Mouse (Mus musculus) heart, adult 8-10 months (tissue): ENCODE data around the gene Spata3. TPM values are rescaled to one million over a fixed set of nuclear protein-coding genes. Genes with fewer than 3 reads are reported as not detected.
"Not testable (repeated sequence)": the region's sequence is repeated elsewhere in the genome, so short reads cannot be mapped to it uniquely, and the experiment has no call there.

Source experiments
- DNase-seq: peaks from one replicate; pipeline ENCODE4 v3.0.0; 2022; ENCODE audit warnings: low spot score
- total RNA-seq, 4 experiments: library from RNA; stranded (reverse); gene quantifications; 2 replicates each; pipeline ENCODE4 v1.2.4; 2022

Spata3 gene
- total RNA-seq, result not detected

DNA sequence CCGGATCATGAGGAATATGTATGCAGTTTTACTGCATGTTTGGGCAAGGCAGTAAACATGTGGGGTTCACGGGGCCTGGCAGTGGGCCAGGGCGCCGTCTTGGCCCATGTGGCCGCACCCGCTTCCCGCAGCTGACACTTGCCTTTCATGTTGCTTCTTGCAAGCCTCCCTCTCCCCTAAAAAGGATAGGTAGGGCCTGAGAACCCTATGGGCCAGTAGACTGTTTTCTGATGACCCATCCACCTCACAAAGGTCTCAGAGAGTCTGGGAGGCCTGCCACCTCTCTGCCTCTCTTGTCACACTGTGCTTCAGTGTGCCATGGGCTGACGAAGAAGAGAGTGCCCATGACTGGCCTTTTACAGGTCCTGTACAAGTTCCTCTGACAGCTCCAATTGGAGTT is at the start of gene Spata3:
TSS of gene Spata3 (plus strand) at position 301 of the 400 bp plus-strand sequence.
- DNase-seq, result no peak

- DNase-seq, result no peak
These were observed 47.5 kb upstream of the Spata3 start for GRCm38 (mm10) chr1:85969081-85969480.

GRCm38 (mm10) chr1:85969519-85969918 is 47.1 kb upstream of the Spata3 start:
- no peak for DNase-seq

DNA sequence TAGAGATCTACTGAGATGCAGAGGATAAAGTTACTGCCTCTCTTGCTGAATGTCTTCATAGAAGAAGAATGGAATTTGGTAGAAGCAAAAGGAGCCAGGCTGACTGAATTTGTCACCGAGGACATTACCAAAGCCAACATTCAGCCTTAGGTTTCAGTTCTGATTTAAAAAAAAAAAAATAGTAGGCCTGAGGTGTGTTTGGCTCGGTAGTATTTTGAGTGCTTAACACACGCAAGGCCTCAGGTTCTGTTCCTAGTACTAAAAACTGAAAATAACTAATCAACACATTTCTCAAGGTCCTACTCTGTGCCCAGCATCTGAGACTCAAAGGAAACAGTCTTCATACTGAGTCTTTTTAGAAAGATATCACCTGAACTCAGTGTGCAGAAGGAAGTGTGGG is 45.5 kb upstream of the Spata3 start:
- no peak for DNase-seq

DNA sequence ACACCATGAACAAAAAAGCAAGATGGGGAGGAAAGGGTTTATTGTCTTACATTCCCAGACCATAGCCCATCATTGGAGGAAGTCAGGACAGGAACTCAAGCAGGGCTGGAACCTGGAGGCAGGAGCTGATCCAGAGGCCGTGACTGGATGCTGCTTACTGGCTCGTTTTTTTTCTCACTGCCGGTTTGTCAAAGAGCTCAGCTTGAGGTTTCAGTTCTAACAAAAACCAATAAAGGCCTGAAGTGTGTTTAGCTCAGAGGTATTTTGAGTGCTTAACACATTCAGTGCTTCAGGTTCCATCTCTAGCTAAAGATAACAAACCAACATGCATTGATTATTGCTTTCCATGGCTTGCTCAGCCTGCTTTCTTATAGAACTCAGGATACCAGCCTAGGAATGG is 44.3 kb upstream of the Spata3 start:
- no peak for DNase-seq

GRCm38 (mm10) chr1:85973468-85973877 is 43.1 kb upstream of the Spata3 start:
- DNase-seq, result no peak

GRCm38 (mm10) chr1:85977709-85978108 is 38.9 kb upstream of the Spata3 start:
- DNase-seq, result no peak

DNA sequence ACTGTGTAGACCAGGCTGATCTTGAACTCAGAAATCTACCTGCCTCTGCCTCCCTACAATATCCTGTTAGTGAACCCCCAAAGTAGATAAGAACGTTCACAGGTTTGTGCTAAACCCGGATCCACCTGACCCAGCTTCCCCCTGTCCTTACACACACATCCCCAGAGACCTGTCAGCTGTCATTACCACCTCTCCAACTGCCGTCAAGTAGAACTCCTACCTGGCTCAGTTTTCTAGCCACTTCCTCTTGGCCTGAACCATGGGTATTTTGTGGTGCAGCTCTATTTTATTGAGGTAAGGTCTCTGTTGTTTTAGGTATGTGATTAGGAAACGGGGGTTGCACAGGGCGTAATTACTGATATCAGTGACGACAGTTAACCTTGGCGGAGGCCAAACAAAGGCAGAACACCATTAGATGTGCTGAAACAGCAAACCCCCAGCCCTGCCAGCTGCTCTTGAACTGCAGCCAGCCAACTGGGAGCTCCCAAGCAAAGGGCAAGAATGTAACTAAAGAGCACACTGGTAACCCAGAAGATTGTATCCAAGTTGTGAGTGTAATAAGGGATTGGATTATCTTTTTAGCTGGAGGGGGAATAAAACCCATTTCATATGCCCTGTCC is 34.8 kb upstream of the Spata3 start:
- DNase-seq, result no peak

- no peak for DNase-seq
These were observed 30.8 kb upstream of the Spata3 start for GRCm38 (mm10) chr1:85985784-85986183.

GRCm38 (mm10) chr1:85988351-85988750 is 28.3 kb upstream of the Spata3 start:
- no peak for DNase-seq

- not testable (repeated sequence) for DNase-seq
These were observed 27.7 kb upstream of the Spata3 start for GRCm38 (mm10) chr1:85988882-85989281.

GRCm38 (mm10) chr1:85992175-85992574 is 24.4 kb upstream of the Spata3 start:
- no peak for DNase-seq

DNA sequence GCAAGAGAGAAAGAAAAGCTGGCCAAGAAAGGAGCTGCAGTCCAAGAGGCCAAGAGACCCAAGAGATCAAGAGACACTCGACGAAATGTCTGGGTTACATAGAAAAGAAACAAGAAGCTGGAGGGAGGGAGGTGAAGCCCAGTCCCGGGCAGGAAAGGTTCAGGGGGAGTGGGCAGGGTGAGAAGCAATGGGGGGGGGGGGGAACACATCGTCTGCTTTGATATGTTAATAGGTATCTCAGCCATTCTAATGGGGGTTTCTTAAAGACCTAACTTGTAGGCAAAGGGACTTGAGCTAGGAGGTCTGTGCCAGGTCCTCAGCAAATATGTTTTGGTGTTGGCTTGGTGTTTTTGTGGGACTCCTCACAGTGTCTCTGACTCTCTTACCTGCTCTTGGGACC is 23.1 kb upstream of the Spata3 start:
- DNase-seq, result no peak

- DNase-seq, result no peak
These were observed 19.4 kb upstream of the Spata3 start for GRCm38 (mm10) chr1:85997221-85997620.

DNA sequence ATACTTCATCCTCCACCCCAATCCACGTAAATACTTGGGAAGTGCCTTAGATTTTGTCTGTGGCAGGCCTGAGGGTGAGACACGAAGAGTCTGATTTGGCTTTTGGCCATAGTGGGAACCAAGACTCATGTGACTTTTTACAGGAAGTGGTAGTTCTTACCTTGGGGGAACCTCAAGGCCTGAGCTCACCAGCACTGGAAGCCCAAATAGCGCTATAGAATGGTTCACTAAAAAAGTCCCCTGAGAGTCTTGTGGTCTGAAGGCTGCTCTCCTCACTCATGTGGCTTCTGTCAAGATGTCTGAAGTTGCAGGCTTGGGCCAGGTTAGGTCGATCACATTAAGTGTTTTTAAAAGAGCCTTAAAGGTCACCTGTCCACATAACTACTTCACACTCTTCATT is 18.6 kb upstream of the Spata3 start:
- no peak for DNase-seq

DNA sequence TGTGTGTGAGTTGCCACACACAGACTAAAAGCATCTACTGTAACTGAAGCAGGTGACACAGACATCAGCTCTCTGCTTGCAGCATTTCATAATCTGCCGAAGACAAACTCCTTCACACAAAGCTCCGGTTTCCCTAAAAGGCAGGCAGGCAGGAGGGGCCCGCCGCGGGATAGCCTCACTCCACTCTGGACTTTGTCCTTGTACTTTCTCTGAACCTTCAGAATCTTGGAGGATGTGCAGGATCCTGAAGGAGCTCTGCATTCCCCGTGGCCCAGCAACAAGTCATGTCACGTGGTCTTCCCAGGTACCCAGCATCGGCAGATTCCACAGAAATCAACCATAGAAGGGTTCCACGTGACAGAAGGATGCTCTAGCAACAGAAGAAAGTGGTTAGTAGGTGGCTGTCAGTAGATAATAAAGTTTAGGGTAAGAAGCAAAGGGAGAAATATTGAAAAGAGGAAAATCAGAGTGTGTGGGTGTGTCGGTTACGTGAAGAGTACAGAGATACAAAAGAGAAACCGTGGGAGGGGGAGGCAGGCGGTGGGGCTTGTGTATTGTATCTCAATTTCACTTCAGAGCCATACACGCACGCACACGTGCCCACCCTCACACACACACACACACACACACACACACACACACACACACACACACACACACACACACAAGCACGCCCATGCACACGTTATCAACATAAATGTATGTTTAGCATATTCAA is 16.6 kb upstream of the Spata3 start:
- DNase-seq, result no peak

- DNase-seq, result no peak
These were observed 11.1 kb upstream of the Spata3 start for GRCm38 (mm10) chr1:86005540-86005939.

GRCm38 (mm10) chr1:86006040-86006439 is 10.6 kb upstream of the Spata3 start:
- DNase-seq, result no peak

GRCm38 (mm10) chr1:86007778-86008177 is 8.8 kb upstream of the Spata3 start:
- DNase-seq, result peak; percentile 84

DNA sequence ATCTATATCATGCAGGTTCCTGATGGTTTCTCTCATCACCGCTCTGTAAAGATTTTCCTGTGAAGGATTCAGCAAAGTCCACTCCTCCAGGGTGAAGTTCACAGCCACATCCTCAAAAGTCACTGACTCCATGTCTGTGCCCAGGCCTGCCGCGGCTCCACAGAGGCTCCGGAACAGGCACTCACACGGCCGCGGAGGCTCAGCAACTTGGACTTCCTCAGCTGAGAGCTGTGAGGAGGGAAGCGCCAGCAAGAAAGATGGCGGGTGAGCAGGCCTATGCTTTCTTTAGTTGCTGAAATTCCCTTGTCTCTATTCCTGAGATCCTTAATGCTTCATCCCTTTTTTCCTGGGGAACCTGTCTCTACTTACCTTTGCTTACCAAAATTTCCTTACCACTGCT is 858 bp upstream of the Spata3 start:
- not testable (repeated sequence) for DNase-seq

DNA sequence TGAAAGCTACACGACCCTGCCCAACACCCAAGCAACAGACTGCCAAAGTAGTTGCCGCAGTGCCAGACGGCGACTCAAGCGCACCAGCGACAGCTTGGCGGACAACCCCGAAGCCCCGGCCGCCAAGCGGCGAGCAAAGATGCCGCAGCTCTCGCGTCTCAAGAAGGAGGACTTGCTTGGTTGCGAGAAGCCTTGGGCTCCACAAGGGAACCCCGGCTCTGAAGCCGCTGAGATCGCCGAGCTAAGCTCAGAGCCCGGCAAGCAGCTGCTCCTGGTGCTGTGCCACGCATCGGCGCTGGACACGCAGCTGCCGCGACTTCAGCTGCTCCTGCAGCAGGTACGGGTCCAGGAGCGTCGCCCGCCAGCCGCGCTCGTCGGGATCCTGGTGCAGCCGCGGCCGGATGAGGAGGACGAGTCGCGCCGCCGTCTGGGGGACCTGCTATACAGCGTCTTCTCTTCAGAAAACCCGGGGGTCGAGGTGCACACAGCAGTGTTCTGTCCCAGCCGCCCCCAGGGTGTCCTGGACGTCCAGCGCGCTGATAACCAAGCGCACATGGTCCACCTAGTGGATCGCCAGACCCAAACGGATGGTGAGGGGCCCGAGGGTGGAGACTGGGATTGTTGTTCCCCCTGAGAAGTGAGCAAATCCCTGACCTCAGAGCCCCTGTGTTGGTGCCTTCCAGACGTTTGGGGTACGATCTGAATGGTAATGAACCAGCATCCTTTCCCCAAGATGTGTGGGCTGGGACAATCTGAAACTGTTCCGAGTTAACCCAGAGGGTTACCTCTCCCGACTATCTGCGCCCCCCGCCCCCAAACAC is 1.8 kb downstream of the Spata3 start:
- no peak for DNase-seq

- DNase-seq, result no peak
These were observed 4.9 kb downstream of the Spata3 start for GRCm38 (mm10) chr1:86021365-86021989.
